Mouse (Mus musculus) stomach, embryonic 14.5 days (tissue): ENCODE data around the gene Ushbp1. TPM values are rescaled to one million over a fixed set of nuclear protein-coding genes. Genes with fewer than 3 reads are reported as not detected.

Experiments used
- ATAC-seq: fragments of 200-750 bp; cut with Nextera tagmentation; 2 replicates; pipeline ENCODE4 v1.8.0; 2017; ENCODE audit warnings: low read depth, moderate TSS enrichment; ENCODE audit not compliant: insufficient number of reproducible peaks, insufficient read depth, low FRiP score
- H3K27ac ChIP-seq: fragments of 300-500 bp; sonication (generic); 2 replicates; pipeline ENCODE4 v1.5.1; 2014; ENCODE audit warnings: mild to moderate bottlenecking, low read length, moderate library complexity, mixed read lengths
- H3K27me3 ChIP-seq: fragments of 300-500 bp; sonication (generic); 2 replicates; pipeline ENCODE4 v1.6.1; 2014; ENCODE audit warnings: low read length, control low read depth, mixed read lengths; ENCODE audit not compliant: control insufficient read depth, insufficient read depth
- H3K36me3 ChIP-seq: fragments of 300-500 bp; sonication (generic); 2 replicates; pipeline ENCODE4 v1.6.1; 2014; ENCODE audit warnings: mild to moderate bottlenecking, control low read depth, low read length, moderate library complexity, mixed read lengths; ENCODE audit not compliant: control insufficient read depth, insufficient read depth
- H3K4me1 ChIP-seq: fragments of 300-500 bp; sonication (generic); 2 replicates; pipeline ENCODE4 v1.6.1; 2014; ENCODE audit warnings: low read length, control low read depth, mixed read lengths; ENCODE audit not compliant: control insufficient read depth, insufficient read depth
- H3K4me2 ChIP-seq: fragments of 300-500 bp; sonication (generic); replicated peaks from 2 replicates; pipeline ENCODE4 v1.6.1; 2014; ENCODE audit warnings: low read depth, low read length, control low read depth
- H3K4me3 ChIP-seq: fragments of 300-500 bp; sonication (generic); 2 replicates; pipeline ENCODE4 v1.5.1; 2014; ENCODE audit warnings: low read depth, low read length, control low read depth
- H3K9ac ChIP-seq: fragments of 300-500 bp; sonication (generic); replicated peaks from 2 replicates; pipeline ENCODE4 v1.6.1; 2014; ENCODE audit warnings: low read depth, mild to moderate bottlenecking, control low read depth, low read length, moderate library complexity, mixed read lengths
- H3K9me3 ChIP-seq: fragments of 300-500 bp; sonication (generic); 2 replicates; pipeline ENCODE4 v1.6.1; 2016; ENCODE audit warnings: low read depth, low read length, control low read depth; ENCODE audit not compliant: control insufficient read depth
- WGBS: fragments of 180-500 bp; shearing (Covaris S2); extraction: QIAGEN DNeasy Blood & Tissue Kit; methylation state at CpG from one replicate; pipeline ENCODE4 v1.1.7; 2014; 5-methylcytosine and 5-hydroxymethylcytosine counted together
- polyA plus RNA-seq: library from polyadenylated mRNA; unstranded; fragments of >200 nt; fragmentation: Nextera tagmentation; extraction: Ambion mirVana; gene quantifications from 2 replicates; pipeline ENCODE4 v1.2.1, GENCODE M21; 2014

The Ushbp1 gene
- polyA plus RNA-seq, 1 experiment from 2014 or later: 8.6 TPM

GRCm38 (mm10) chr8:71407441-71407840, 11.8 kb upstream of the Ushbp1 start:
- peak overlapping the region; percentile 95; the same call in 1 of the 2 replicates for H3K4me2 ChIP-seq
- peaks cover 21% of the 10 kb centered on the region; the same call in 1 of the 2 replicates for H3K36me3 ChIP-seq
- peaks cover 12% of the 10 kb centered on the region; the same call in 1 of the 2 replicates for H3K4me1 ChIP-seq
- H3K9me3 ChIP-seq: no peaks in the 10 kb centered on the region
- WGBS: 95% methylated on average over 14 of the region's 14 CpGs
- no peak overlapping the region for H3K4me3 ChIP-seq
- H3K27ac ChIP-seq: no peak overlapping the region
- no peaks in the 10 kb centered on the region for H3K27me3 ChIP-seq
- no peak for ATAC-seq
- no peak overlapping the region for H3K9ac ChIP-seq

GRCm38 (mm10) chr8:71406099-71407015, 10.8 kb upstream of the Ushbp1 start:
- H3K4me2 ChIP-seq: peak overlapping the region; percentile 95
- under 1% methylated on average over 55 of the region's 55 CpGs for WGBS
- peak overlapping the region; percentile 57 for H3K9ac ChIP-seq
- H3K4me3 ChIP-seq: peak overlapping the region; percentile 52
- H3K27me3 ChIP-seq: no peaks in the 10 kb centered on the region
- peak; percentile 80 for ATAC-seq
- peaks cover 12% of the 10 kb centered on the region; the same call in 1 of the 2 replicates for H3K4me1 ChIP-seq
- peaks cover 21% of the 10 kb centered on the region; the same call in 1 of the 2 replicates for H3K36me3 ChIP-seq
- no peaks in the 10 kb centered on the region for H3K9me3 ChIP-seq
- no peak overlapping the region; the same call in 1 of the 2 replicates for H3K27ac ChIP-seq

- H3K27ac ChIP-seq: peak within 1 kb of the TSS; percentile 44; the same call in 1 of the 2 replicates
- WGBS: 16% methylated on average over 33 of the region's 33 CpGs
These were observed 9.9 kb upstream of the Ushbp1 start, which contains the start of gene Ankle1 for GRCm38 (mm10) chr8:71405401-71406098. Gene Ankle1, plus strand, starts transcription at chr8:71406010.

DNA sequence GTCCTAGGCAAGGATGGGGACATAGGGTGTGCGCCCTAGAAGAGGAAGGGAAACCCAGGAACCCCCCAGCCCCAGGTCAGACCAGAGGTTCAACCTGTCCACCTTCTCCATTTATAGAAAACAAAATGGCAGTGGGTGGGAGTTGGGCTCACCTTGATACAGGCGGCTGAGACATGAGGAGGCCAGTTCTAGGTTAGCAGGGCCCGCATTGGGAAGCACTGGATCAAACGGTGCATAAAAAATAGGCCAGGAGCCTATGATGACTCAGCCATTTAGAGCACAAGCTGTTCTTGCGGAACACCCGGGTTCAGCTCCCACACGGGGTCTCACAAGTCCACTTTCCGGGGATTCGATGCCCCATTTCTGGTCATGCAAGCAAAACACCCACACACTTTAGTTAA, 9.3 kb upstream of the Ushbp1 start:
- Histone ChIP-seq H3K4me3 (peak overlapping the region; percentile 52; the same call in 1 of the 2 replicates), H3K9ac (no peak overlapping the region)

More at GRCm38 (mm10) chr8:71405401-71406098, 9.9 kb upstream of the Ushbp1 start, which contains the start of gene Ankle1:
- no peaks in the 10 kb centered on the region for H3K27me3 ChIP-seq
- H3K36me3 ChIP-seq: peaks cover 21% of the 10 kb centered on the region; the same call in 1 of the 2 replicates
- peak; percentile 90 for ATAC-seq
- peaks cover 12% of the 10 kb centered on the region; the same call in 1 of the 2 replicates for H3K4me1 ChIP-seq
- H3K4me3 ChIP-seq: peak within 1 kb of the TSS; percentile 52
- H3K4me2 ChIP-seq: peak within 1 kb of the TSS; percentile 95
- H3K9ac ChIP-seq: peak within 1 kb of the TSS; percentile 57
- H3K9me3 ChIP-seq: no peaks in the 10 kb centered on the region

GRCm38 (mm10) chr8:71404011-71404410, 8.4 kb upstream of the Ushbp1 start:
- no peak overlapping the region for H3K4me2 ChIP-seq
- peaks cover 24% of the 10 kb centered on the region; the same call in 1 of the 2 replicates for H3K36me3 ChIP-seq
- H3K4me1 ChIP-seq: peaks cover 12% of the 10 kb centered on the region; the same call in 1 of the 2 replicates
- H3K4me3 ChIP-seq: no peak overlapping the region
- WGBS: 89% methylated on average over 8 of the region's 8 CpGs
- no peak overlapping the region for H3K9ac ChIP-seq
- ATAC-seq: no peak
- H3K27ac ChIP-seq: no peak overlapping the region
- no peaks in the 10 kb centered on the region for H3K9me3 ChIP-seq
- no peaks in the 10 kb centered on the region for H3K27me3 ChIP-seq

More for the DNA sequence above, 9.3 kb upstream of the Ushbp1 start:
- H3K4me2 ChIP-seq: no peak overlapping the region
- H3K27ac ChIP-seq: no peak overlapping the region
- H3K36me3 ChIP-seq: peaks cover 21% of the 10 kb centered on the region; the same call in 1 of the 2 replicates
- WGBS: 82% methylated on average over 9 of the region's 9 CpGs
- H3K9me3 ChIP-seq: no peaks in the 10 kb centered on the region
- peaks cover 12% of the 10 kb centered on the region; the same call in 1 of the 2 replicates for H3K4me1 ChIP-seq
- H3K27me3 ChIP-seq: no peaks in the 10 kb centered on the region
- no peak for ATAC-seq

GRCm38 (mm10) chr8:71403107-71403885, 7.7 kb upstream of the Ushbp1 start:
- Histone ChIP-seq H3K9ac (no peak overlapping the region), H3K27me3 (no peaks in the 10 kb centered on the region), H3K9me3 (no peaks in the 10 kb centered on the region), H3K4me2 (no peak overlapping the region), H3K27ac (no peak overlapping the region), H3K4me1 (peaks cover 12% of the 10 kb centered on the region; the same call in 1 of the 2 replicates), H3K4me3 (no peak overlapping the region), H3K36me3 (peaks cover 22% of the 10 kb centered on the region)
- ATAC-seq: no peak
- WGBS: 61% methylated on average over 6 of the region's 6 CpGs

DNA sequence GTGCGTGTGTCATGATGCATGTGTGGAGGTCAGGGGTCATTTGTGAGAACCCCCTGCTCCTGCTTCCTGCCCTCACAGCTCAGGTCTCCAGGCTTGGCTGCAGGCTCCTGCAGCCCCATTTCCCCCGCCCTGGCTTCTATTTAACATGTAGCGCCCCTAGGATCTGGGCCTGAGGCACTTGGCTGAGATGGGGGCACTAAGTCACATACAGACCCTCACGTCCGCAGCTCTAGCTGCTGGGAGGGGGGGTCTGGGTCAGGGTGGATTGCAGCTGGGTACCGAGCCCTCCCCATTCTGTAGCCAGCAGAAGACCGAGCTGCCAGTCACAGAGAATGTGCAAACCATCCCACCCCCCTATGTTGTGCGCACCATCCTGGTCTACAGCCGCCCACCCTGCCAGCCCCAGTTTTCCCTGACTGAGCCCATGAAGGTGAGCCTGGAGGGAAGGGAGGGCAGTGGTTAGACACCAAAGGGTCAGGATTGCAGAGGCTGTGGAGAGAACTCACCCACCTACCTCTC, 6.9 kb upstream of the Ushbp1 start:
- Histone ChIP-seq H3K9me3 (no peaks in the 10 kb centered on the region), H3K27ac (no peak overlapping the region), H3K9ac (no peak overlapping the region), H3K4me1 (peaks cover 13% of the 10 kb centered on the region), H3K4me3 (no peak overlapping the region), H3K27me3 (no peaks in the 10 kb centered on the region), H3K36me3 (peaks cover 16% of the 10 kb centered on the region), H3K4me2 (no peak overlapping the region)
- no peak for ATAC-seq
- 89% methylated on average over 9 of the region's 9 CpGs for WGBS
